Mouse (Mus musculus) heart, embryonic 12.5 days (tissue): Measurements from ENCODE around the gene Sorcs2. TPM values are rescaled to one million over a fixed set of nuclear protein-coding genes. Genes with fewer than 3 reads are reported as not detected.
A peak's percentile ranks its signal among the peaks of the same experiment; 100 is the strongest.

Source experiments
- ATAC-seq: fragments of 200-750 bp; cut with Nextera tagmentation; 2 replicates; pipeline ENCODE4 v1.8.0; 2017; ENCODE audit warnings: moderate TSS enrichment, moderate library complexity; ENCODE audit not compliant: insufficient number of reproducible peaks, low FRiP score
- H3K27ac ChIP-seq: fragments of 300-500 bp; sonication (generic); 2 replicates; pipeline ENCODE4 v1.5.1; 2016; ENCODE audit warnings: mild to moderate bottlenecking, moderate library complexity; ENCODE audit not compliant: poor library complexity, severe bottlenecking
- H3K27me3 ChIP-seq: fragments of 300-500 bp; sonication (generic); replicated peaks from 2 replicates; pipeline ENCODE4 v1.6.1; 2016; ENCODE audit warnings: mild to moderate bottlenecking, moderate library complexity
- H3K36me3 ChIP-seq: fragments of 300-500 bp; sonication (generic); 2 replicates; pipeline ENCODE4 v1.6.1; 2016; ENCODE audit warnings: mild to moderate bottlenecking, moderate library complexity
- H3K4me1 ChIP-seq: fragments of 300-500 bp; sonication (generic); replicated peaks from 2 replicates; pipeline ENCODE4 v1.6.1; 2016; ENCODE audit warnings: mild to moderate bottlenecking
- H3K4me2 ChIP-seq: fragments of 300-500 bp; sonication (generic); 2 replicates; pipeline ENCODE4 v1.6.1; 2016; ENCODE audit warnings: mild to moderate bottlenecking, moderate library complexity
- H3K4me3 ChIP-seq: fragments of 300-500 bp; sonication (generic); 2 replicates; pipeline ENCODE4 v1.5.1; 2016; ENCODE audit warnings: mild to moderate bottlenecking
- H3K9ac ChIP-seq: fragments of 300-500 bp; sonication (generic); 2 replicates; pipeline ENCODE4 v1.6.1; 2016; ENCODE audit warnings: mild to moderate bottlenecking, moderate library complexity
- H3K9me3 ChIP-seq: fragments of 300-500 bp; sonication (generic); replicated peaks from 2 replicates; pipeline ENCODE4 v1.6.1; 2016; ENCODE audit warnings: mild to moderate bottlenecking, moderate library complexity
- WGBS: fragments of 180-500 bp; shearing (Covaris S2); methylation state at CpG from one replicate; pipeline ENCODE4 v1.1.7; 2016; 5-methylcytosine and 5-hydroxymethylcytosine counted together
- polyA plus RNA-seq: library from polyadenylated mRNA; unstranded; fragments of >200 nt; fragmentation: Nextera tagmentation; extraction: Ambion mirVana; gene quantifications from 2 replicates; pipeline ENCODE4 v1.2.1, GENCODE M21; 2016

Gene Sorcs2
- 12.4 and 14.1 TPM in 2 replicates for polyA plus RNA-seq

- WGBS, result 0% methylated on average over 40 of the region's 45 CpGs
These were observed at the start of gene Sorcs2 for GRCm38 (mm10) chr5:36397837-36398282. Gene Sorcs2, minus strand, starts transcription at chr5:36398139.

GRCm38 (mm10) chr5:36446166-36446890 is 48.4 kb upstream of the Sorcs2 start:
- H3K4me2 ChIP-seq, result no peak overlapping the region
- 35% methylated on average over 9 of the region's 9 CpGs for WGBS
- H3K36me3 ChIP-seq, result no peaks in the 10 kb centered on the region
- no peak overlapping the region for H3K27ac ChIP-seq
- no peaks in the 10 kb centered on the region for H3K9me3 ChIP-seq
- H3K4me1 ChIP-seq, result peaks cover 32% of the 10 kb centered on the region
- no peak for ATAC-seq
- H3K4me3 ChIP-seq, result no peak overlapping the region
- peaks cover 52% of the 10 kb centered on the region for H3K27me3 ChIP-seq
- H3K9ac ChIP-seq, result no peak overlapping the region

More at GRCm38 (mm10) chr5:36397837-36398282, at the start of gene Sorcs2:
- ATAC-seq, result peak; percentile 78
- Histone ChIP-seq H3K4me1 (peaks cover 37% of the 10 kb centered on the region), H3K4me3 (peak within 1 kb of the TSS; percentile 68), H3K9ac (peak within 1 kb of the TSS; percentile 88), H3K27me3 (peaks cover 32% of the 10 kb centered on the region), H3K9me3 (no peaks in the 10 kb centered on the region), H3K4me2 (peak within 1 kb of the TSS; percentile 93), H3K36me3 (no peaks in the 10 kb centered on the region), H3K27ac (no peak within 1 kb of the TSS)

GRCm38 (mm10) chr5:36445028-36445427 is 47.1 kb upstream of the Sorcs2 start:
- H3K36me3 ChIP-seq, result no peaks in the 10 kb centered on the region
- H3K27me3 ChIP-seq, result peaks cover 52% of the 10 kb centered on the region
- no peak overlapping the region for H3K4me2 ChIP-seq
- WGBS, result 26% methylated on average over 8 of the region's 8 CpGs
- H3K9ac ChIP-seq, result no peak overlapping the region
- ATAC-seq, result no peak
- H3K9me3 ChIP-seq, result 0 out of 2 replicates have a peak, but pooled peaks cover 2% of the 10 kb centered on the region
- H3K4me3 ChIP-seq, result no peak overlapping the region
- H3K4me1 ChIP-seq, result peaks cover 21% of the 10 kb centered on the region
- no peak overlapping the region for H3K27ac ChIP-seq

GRCm38 (mm10) chr5:36444611-36445010 is 46.7 kb upstream of the Sorcs2 start:
- Histone ChIP-seq H3K27ac (no peak overlapping the region), H3K9ac (no peak overlapping the region), H3K4me2 (no peak overlapping the region), H3K4me3 (no peak overlapping the region), H3K36me3 (no peaks in the 10 kb centered on the region), H3K4me1 (peaks cover 17% of the 10 kb centered on the region), H3K9me3 (0 out of 2 replicates have a peak, but pooled peaks cover 2% of the 10 kb centered on the region), H3K27me3 (peaks cover 52% of the 10 kb centered on the region)
- WGBS, result 42% methylated on average over 4 of the region's 4 CpGs
- ATAC-seq, result no peak

GRCm38 (mm10) chr5:36440741-36441140 is 42.8 kb upstream of the Sorcs2 start:
- Histone ChIP-seq H3K36me3 (no peaks in the 10 kb centered on the region), H3K4me1 (peaks cover 4% of the 10 kb centered on the region; the same call in 1 of the 2 replicates), H3K9me3 (0 out of 2 replicates have a peak, but pooled peaks cover 2% of the 10 kb centered on the region), H3K27ac (no peak overlapping the region), H3K27me3 (peaks cover 31% of the 10 kb centered on the region), H3K4me2 (no peak overlapping the region), H3K4me3 (no peak overlapping the region), H3K9ac (no peak overlapping the region)
- no peak for ATAC-seq
- 56% methylated on average over 3 of the region's 3 CpGs for WGBS

GRCm38 (mm10) chr5:36436858-36437257 is 38.9 kb upstream of the Sorcs2 start:
- Histone ChIP-seq H3K4me3 (no peak overlapping the region), H3K4me1 (no peaks in the 10 kb centered on the region), H3K9ac (no peak overlapping the region), H3K9me3 (0 out of 2 replicates have a peak, but pooled peaks cover 2% of the 10 kb centered on the region), H3K27me3 (peaks cover 6% of the 10 kb centered on the region), H3K4me2 (no peak overlapping the region), H3K27ac (no peak overlapping the region), H3K36me3 (no peaks in the 10 kb centered on the region)
- 56% methylated on average over 4 of the region's 4 CpGs for WGBS
- no peak for ATAC-seq

- H3K36me3 ChIP-seq, result no peaks in the 10 kb centered on the region
- ATAC-seq, result no peak
- 69% methylated on average over 9 of the region's 9 CpGs for WGBS
These were observed 36.5 kb upstream of the Sorcs2 start for GRCm38 (mm10) chr5:36434398-36434967.

GRCm38 (mm10) chr5:36431711-36432110 is 33.8 kb upstream of the Sorcs2 start:
- no peaks in the 10 kb centered on the region for H3K36me3 ChIP-seq
- H3K4me1 ChIP-seq, result peaks cover 6% of the 10 kb centered on the region; the same call in 1 of the 2 replicates
- H3K4me3 ChIP-seq, result no peak overlapping the region
- ATAC-seq, result no peak
- H3K27ac ChIP-seq, result no peak overlapping the region
- no peak overlapping the region for H3K4me2 ChIP-seq
- WGBS, result 53% methylated on average over 2 of the region's 2 CpGs
- H3K9me3 ChIP-seq, result no peaks in the 10 kb centered on the region
- peaks cover 16% of the 10 kb centered on the region for H3K27me3 ChIP-seq
- H3K9ac ChIP-seq, result no peak overlapping the region

More at GRCm38 (mm10) chr5:36434398-36434967, 36.5 kb upstream of the Sorcs2 start:
- H3K27me3 ChIP-seq, result peaks cover 10% of the 10 kb centered on the region
- no peaks in the 10 kb centered on the region for H3K9me3 ChIP-seq
- no peaks in the 10 kb centered on the region for H3K4me1 ChIP-seq
- no peak overlapping the region for H3K27ac ChIP-seq
- H3K9ac ChIP-seq, result no peak overlapping the region
- no peak overlapping the region for H3K4me2 ChIP-seq
- no peak overlapping the region for H3K4me3 ChIP-seq

- Histone ChIP-seq H3K4me3 (no peak overlapping the region), H3K4me2 (no peak overlapping the region), H3K9ac (no peak overlapping the region), H3K36me3 (no peaks in the 10 kb centered on the region), H3K4me1 (peaks cover 6% of the 10 kb centered on the region; the same call in 1 of the 2 replicates), H3K27me3 (0 out of 2 replicates have a peak, but pooled peaks cover 10% of the 10 kb centered on the region), H3K27ac (no peak overlapping the region), H3K9me3 (no peaks in the 10 kb centered on the region)
- ATAC-seq, result no peak
- 79% methylated on average over 3 of the region's 3 CpGs for WGBS
These were observed 31.6 kb upstream of the Sorcs2 start for GRCm38 (mm10) chr5:36429551-36429950.

GRCm38 (mm10) chr5:36427831-36428230 is 29.9 kb upstream of the Sorcs2 start:
- WGBS, result 53% methylated on average over 11 of the region's 11 CpGs

GRCm38 (mm10) chr5:36426404-36426803 is 28.5 kb upstream of the Sorcs2 start:
- Histone ChIP-seq H3K9ac (no peak overlapping the region), H3K27ac (no peak overlapping the region), H3K4me3 (no peak overlapping the region), H3K27me3 (0 out of 2 replicates have a peak, but pooled peaks cover 14% of the 10 kb centered on the region), H3K4me2 (no peak overlapping the region), H3K4me1 (peaks cover 6% of the 10 kb centered on the region; the same call in 1 of the 2 replicates), H3K36me3 (no peaks in the 10 kb centered on the region), H3K9me3 (no peaks in the 10 kb centered on the region)
- no peak for ATAC-seq
- 79% methylated on average over 5 of the region's 5 CpGs for WGBS

More at GRCm38 (mm10) chr5:36427831-36428230, 29.9 kb upstream of the Sorcs2 start:
- H3K4me3 ChIP-seq, result no peak overlapping the region
- H3K9me3 ChIP-seq, result no peaks in the 10 kb centered on the region
- H3K4me2 ChIP-seq, result no peak overlapping the region
- no peaks in the 10 kb centered on the region for H3K36me3 ChIP-seq
- peaks cover 6% of the 10 kb centered on the region; the same call in 1 of the 2 replicates for H3K4me1 ChIP-seq
- no peak overlapping the region for H3K9ac ChIP-seq
- no peak for ATAC-seq
- H3K27ac ChIP-seq, result no peak overlapping the region
- H3K27me3 ChIP-seq, result 0 out of 2 replicates have a peak, but pooled peaks cover 11% of the 10 kb centered on the region
